Mouse (Mus musculus) limb, embryonic 15.5 days (tissue): Measurements from ENCODE around the gene Psmd4. TPM values are rescaled to one million over a fixed set of nuclear protein-coding genes. Genes with fewer than 3 reads are reported as not detected.

Experiments used
- ATAC-seq: fragments of 200-750 bp; cut with Nextera tagmentation; 2 replicates; pipeline ENCODE4 v1.8.0; 2017; ENCODE audit warnings: low read depth, moderate TSS enrichment; ENCODE audit not compliant: insufficient number of reproducible peaks, low FRiP score, low TSS enrichment
- H3K27ac ChIP-seq: fragments of 300-500 bp; sonication (generic); 2 replicates; pipeline ENCODE4 v1.5.1; 2015; ENCODE audit warnings: moderate library complexity, mild to moderate bottlenecking, inconsistent platforms
- H3K27me3 ChIP-seq: fragments of 300-500 bp; sonication (generic); 2 replicates; pipeline ENCODE4 v1.6.1; 2015; ENCODE audit warnings: inconsistent platforms
- H3K36me3 ChIP-seq: fragments of 300-500 bp; sonication (generic); 2 replicates; pipeline ENCODE4 v1.6.1; 2015; ENCODE audit warnings: inconsistent platforms
- H3K4me1 ChIP-seq: fragments of 300-500 bp; sonication (generic); 2 replicates; pipeline ENCODE4 v1.6.1; 2015; ENCODE audit warnings: inconsistent platforms
- H3K4me2 ChIP-seq: fragments of 300-500 bp; sonication (generic); 2 replicates; pipeline ENCODE4 v1.6.1; 2015; ENCODE audit warnings: mild to moderate bottlenecking, inconsistent platforms
- H3K4me3 ChIP-seq: fragments of 300-500 bp; sonication (generic); 2 replicates; pipeline ENCODE4 v1.5.1; 2015; ENCODE audit warnings: mild to moderate bottlenecking, inconsistent platforms
- H3K9ac ChIP-seq: fragments of 300-500 bp; sonication (generic); 2 replicates; pipeline ENCODE4 v1.6.1; 2015; ENCODE audit warnings: inconsistent platforms
- H3K9me3 ChIP-seq: fragments of 300-500 bp; sonication (generic); 2 replicates; pipeline ENCODE4 v1.6.1; 2016; ENCODE audit warnings: inconsistent platforms
- WGBS: fragments of 180-500 bp; shearing (Covaris S2); methylation state at CpG from one replicate; pipeline ENCODE4 v1.1.7; 2015; 5-methylcytosine and 5-hydroxymethylcytosine counted together
- microRNA-seq: library from miRNA; unstranded; fragments of <30 nt; microRNA quantifications from one replicate; pipeline ENCODE4, GENCODE M21; 2016
- polyA plus RNA-seq: library from polyadenylated mRNA; unstranded; fragments of >200 nt; fragmentation: Nextera tagmentation; extraction: Ambion mirVana; gene quantifications from 2 replicates; pipeline ENCODE4 v1.2.1, GENCODE M21; 2015

Psmd4 gene
- polyA plus RNA-seq, 1 experiment from 2014 or later = 253 TPM

- Histone ChIP-seq H3K4me3 (no peak overlapping the region), H3K27me3 (no peaks in the 10 kb centered on the region), H3K4me2 (no peak overlapping the region), H3K4me1 (no peaks in the 10 kb centered on the region), H3K9me3 (no peaks in the 10 kb centered on the region), H3K36me3 (peaks cover 90% of the 10 kb centered on the region), H3K9ac (no peak overlapping the region), H3K27ac (no peak overlapping the region)
- no peak for ATAC-seq
Observed at GRCm38 (mm10) chr3:95003273-95003672, 39.1 kb downstream of the Psmd4 start.

DNA sequence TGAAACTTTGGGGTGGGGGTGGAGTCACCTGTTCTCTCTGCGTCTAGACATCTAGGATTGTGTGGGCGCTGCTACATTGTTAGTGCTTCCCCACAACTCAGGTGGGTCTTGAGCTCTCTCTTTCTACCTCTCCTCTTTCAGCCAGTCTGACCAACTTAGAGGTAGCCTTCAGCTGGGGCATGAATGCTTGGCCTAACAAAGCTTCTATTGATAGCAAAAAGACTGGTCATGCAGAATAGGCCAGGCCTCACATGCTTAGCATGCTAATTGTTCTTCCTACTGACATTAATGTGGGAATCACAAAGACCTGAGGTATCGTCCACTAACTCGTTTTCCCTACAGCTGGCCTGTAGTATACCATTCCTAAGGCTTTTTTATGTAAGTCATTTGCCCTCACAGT, 39.8 kb downstream of the Psmd4 start:
- WGBS = 87% methylated on average over 4 of the region's 4 CpGs
- Histone ChIP-seq H3K4me1 (no peaks in the 10 kb centered on the region), H3K36me3 (peaks cover 90% of the 10 kb centered on the region), H3K27me3 (no peaks in the 10 kb centered on the region), H3K27ac (no peak overlapping the region), H3K4me2 (no peak overlapping the region), H3K9me3 (no peaks in the 10 kb centered on the region), H3K4me3 (no peak overlapping the region), H3K9ac (no peak overlapping the region)
- no peak for ATAC-seq

DNA sequence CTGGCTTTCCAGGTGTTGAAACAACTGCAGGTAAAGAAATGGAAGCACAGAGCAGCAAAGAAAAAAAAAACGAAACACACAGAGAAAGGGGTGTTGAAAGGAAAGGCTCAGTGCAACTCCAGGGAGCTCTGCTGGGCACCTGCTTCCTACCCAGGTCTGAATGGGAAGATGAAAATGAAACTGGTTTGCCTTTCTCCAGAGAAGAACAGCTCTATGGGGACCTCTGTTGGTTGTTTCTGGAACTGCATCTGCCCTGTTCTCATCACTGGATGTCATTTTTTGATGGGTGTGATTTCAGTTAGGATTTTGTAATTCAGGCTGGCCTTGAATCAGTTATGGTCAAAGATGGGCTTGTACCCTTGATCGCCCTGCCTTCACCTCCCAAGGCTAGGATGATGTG, 45.5 kb downstream of the Psmd4 start:
- no peaks in the 10 kb centered on the region for H3K9me3 ChIP-seq
- H3K9ac ChIP-seq = no peak overlapping the region
- no peak for ATAC-seq

GRCm38 (mm10) chr3:94989159-94989761, 53.2 kb downstream of the Psmd4 start:
- H3K9ac ChIP-seq = no peak overlapping the region
- H3K36me3 ChIP-seq = peaks cover 49% of the 10 kb centered on the region
- peaks cover 39% of the 10 kb centered on the region for H3K4me1 ChIP-seq
- H3K4me2 ChIP-seq = peak overlapping the region; percentile 22; the same call in 1 of the 2 replicates
- H3K4me3 ChIP-seq = no peak overlapping the region
- ATAC-seq = peak; percentile 45; the same call in 1 of the 2 replicates
- no peaks in the 10 kb centered on the region for H3K9me3 ChIP-seq
- no peaks in the 10 kb centered on the region for H3K27me3 ChIP-seq
- peak overlapping the region; percentile 78 for H3K27ac ChIP-seq
- WGBS = 22% methylated on average over 9 of the region's 9 CpGs

More for the DNA sequence above, 45.5 kb downstream of the Psmd4 start:
- 43% methylated on average over 2 of the region's 2 CpGs for WGBS
- Histone ChIP-seq H3K27ac (no peak overlapping the region), H3K27me3 (no peaks in the 10 kb centered on the region), H3K4me2 (no peak overlapping the region), H3K36me3 (peaks cover 95% of the 10 kb centered on the region), H3K4me1 (no peaks in the 10 kb centered on the region), H3K4me3 (no peak overlapping the region)

- Histone ChIP-seq H3K4me2 (no peak overlapping the region), H3K36me3 (peaks cover 47% of the 10 kb centered on the region), H3K4me3 (no peak overlapping the region), H3K27me3 (no peaks in the 10 kb centered on the region), H3K9me3 (no peaks in the 10 kb centered on the region), H3K27ac (no peak overlapping the region), H3K9ac (no peak overlapping the region), H3K4me1 (peaks cover 39% of the 10 kb centered on the region)
- ATAC-seq = no peak
Observed at GRCm38 (mm10) chr3:94987578-94987977, 54.8 kb downstream of the Psmd4 start.

DNA sequence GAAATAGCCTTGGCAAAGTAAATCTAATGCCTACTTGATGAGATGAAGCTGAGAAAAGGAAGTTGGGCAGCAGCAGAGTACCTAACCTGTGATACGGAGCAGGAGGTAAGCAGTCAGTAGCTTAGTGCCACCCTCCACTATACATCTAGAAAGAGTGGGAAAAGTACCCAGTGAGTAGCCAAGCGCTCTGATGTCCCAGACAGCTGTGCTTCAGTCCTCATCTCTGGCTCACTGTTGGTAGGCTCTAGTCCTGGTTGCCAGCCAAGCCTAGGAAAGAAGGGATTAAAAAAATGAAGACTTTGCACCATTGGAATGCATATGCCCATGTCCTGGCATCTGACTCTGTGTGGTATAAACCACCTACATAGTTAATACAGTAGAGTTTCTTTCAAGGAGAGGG, 56.9 kb downstream of the Psmd4 start:
- Histone ChIP-seq H3K36me3 (peaks cover 55% of the 10 kb centered on the region), H3K4me1 (peaks cover 39% of the 10 kb centered on the region), H3K9me3 (no peaks in the 10 kb centered on the region), H3K4me3 (no peak overlapping the region), H3K4me2 (no peak overlapping the region), H3K27ac (no peak overlapping the region), H3K9ac (no peak overlapping the region), H3K27me3 (no peaks in the 10 kb centered on the region)
- no peak for ATAC-seq
- WGBS = 87% methylated on average over 2 of the region's 2 CpGs

GRCm38 (mm10) chr3:94984312-94984711, 58.1 kb downstream of the Psmd4 start:
- Histone ChIP-seq H3K9me3 (no peaks in the 10 kb centered on the region), H3K27me3 (no peaks in the 10 kb centered on the region), H3K27ac (no peak overlapping the region), H3K4me1 (peaks cover 27% of the 10 kb centered on the region), H3K4me2 (no peak overlapping the region), H3K36me3 (peaks cover 56% of the 10 kb centered on the region), H3K9ac (no peak overlapping the region), H3K4me3 (no peak overlapping the region)
- WGBS = 87% methylated on average over 11 of the region's 11 CpGs
- no peak for ATAC-seq

Small RNA genes within 50 kb of the gene (microRNA-seq; reads per million reads assigned to microRNA genes)
- 0.82 reads per million for gene Mir7013

Other genes starting within 250 kb of the Psmd4 start
- gene Pogz, start 205.0 kb downstream of the Psmd4 start, polyA plus RNA-seq = 12.9 and 13.1 TPM in 2 replicates
- gene Psmb4, start 155.7 kb downstream of the Psmd4 start, polyA plus RNA-seq = 312 and 330 TPM in 2 replicates
- 51.9 and 57.7 TPM in 2 replicates for gene Selenbp1, start 109.6 kb downstream of the Psmd4 start, polyA plus RNA-seq
- gene Rfx5, start 88.5 kb downstream of the Psmd4 start, polyA plus RNA-seq = 8.0 and 8.2 TPM in 2 replicates
- 26.8 and 29.1 TPM in 2 replicates for gene Pi4kb, start 67.9 kb downstream of the Psmd4 start, polyA plus RNA-seq
- gene Zfp687, start 27.2 kb downstream of the Psmd4 start, polyA plus RNA-seq = 16.8 and 20.2 TPM in 2 replicates
- 19.4 and 22.0 TPM in 2 replicates for gene Pip5k1a, start 64.3 kb upstream of the Psmd4 start, polyA plus RNA-seq
- 139 and 141 TPM in 2 replicates for gene Vps72, start 68.4 kb upstream of the Psmd4 start, polyA plus RNA-seq
- gene Tmod4, start 81.9 kb upstream of the Psmd4 start, polyA plus RNA-seq = 4.2 and 12.9 TPM in 2 replicates
- gene Scnm1, start 91.4 kb upstream of the Psmd4 start, polyA plus RNA-seq = 61.2 and 67.2 TPM in 2 replicates
- 17.9 and 18.5 TPM in 2 replicates for gene Lysmd1, start 91.5 kb upstream of the Psmd4 start, polyA plus RNA-seq
- 6.1 and 7.1 TPM in 2 replicates for gene Tnfaip8l2, start 99.7 kb upstream of the Psmd4 start, polyA plus RNA-seq
- gene Sema6c, start 117.8 kb upstream of the Psmd4 start, polyA plus RNA-seq = 9.3 and 11.2 TPM in 2 replicates
- gene Gabpb2, start 175.3 kb upstream of the Psmd4 start, polyA plus RNA-seq = 8.6 and 10.4 TPM in 2 replicates
- 114 TPM in 2 replicates for gene Cdc42se1, start 186.1 kb upstream of the Psmd4 start, polyA plus RNA-seq
- gene Mllt11, start 189.6 kb upstream of the Psmd4 start, polyA plus RNA-seq = 11.5 and 15.5 TPM in 2 replicates
- 0.53 and 0.76 TPM in 2 replicates for gene Gm128, start 199.0 kb upstream of the Psmd4 start, polyA plus RNA-seq
- 15.6 and 17.2 TPM in 2 replicates for gene Bnipl, start 208.6 kb upstream of the Psmd4 start, polyA plus RNA-seq
- 49.8 and 53.1 TPM in 2 replicates for gene Mindy1, start 238.7 kb upstream of the Psmd4 start, polyA plus RNA-seq
- 22.7 and 31.6 TPM in 2 replicates for gene Prune1, start 239.5 kb upstream of the Psmd4 start, polyA plus RNA-seq